Mouse (Mus musculus) lung, embryonic 16.5 days (tissue): Measurements from ENCODE around the gene Sgms2. TPM values are rescaled to one million over a fixed set of nuclear protein-coding genes. Genes with fewer than 3 reads are reported as not detected.

Experiments used
- ATAC-seq: fragments of 200-750 bp; cut with Nextera tagmentation; 2 replicates; pipeline ENCODE4 v1.8.0; 2017; ENCODE audit warnings: low read depth, mild to moderate bottlenecking, moderate library complexity
- H3K27ac ChIP-seq: fragments of 300-500 bp; sonication (generic); 2 replicates; pipeline ENCODE4 v1.5.1; 2014; ENCODE audit warnings: mild to moderate bottlenecking, control low read depth, low read length
- H3K27me3 ChIP-seq: fragments of 300-500 bp; sonication (generic); 2 replicates; pipeline ENCODE4 v1.6.1; 2014; ENCODE audit warnings: low read depth, low read length, mixed read lengths; ENCODE audit not compliant: control insufficient read depth, insufficient read depth
- H3K36me3 ChIP-seq: fragments of 300-500 bp; sonication (generic); 2 replicates; pipeline ENCODE4 v1.6.1; 2014; ENCODE audit warnings: low read length; ENCODE audit not compliant: control insufficient read depth, insufficient read depth
- H3K4me1 ChIP-seq: fragments of 300-500 bp; sonication (generic); replicated peaks from 2 replicates; pipeline ENCODE4 v1.6.1; 2014; ENCODE audit warnings: low read length, mixed read lengths; ENCODE audit not compliant: control insufficient read depth, insufficient read depth
- H3K4me2 ChIP-seq: fragments of 300-500 bp; sonication (generic); 2 replicates; pipeline ENCODE4 v1.6.1; 2014; ENCODE audit warnings: low read depth, low read length, control low read depth
- H3K4me3 ChIP-seq: fragments of 300-500 bp; sonication (generic); 2 replicates; pipeline ENCODE4 v1.5.1; 2014; ENCODE audit warnings: mild to moderate bottlenecking, low read length, control low read depth
- H3K9ac ChIP-seq: fragments of 300-500 bp; sonication (generic); 2 replicates; pipeline ENCODE4 v1.6.1; 2014; ENCODE audit warnings: low read length, control low read depth
- H3K9me3 ChIP-seq: fragments of 300-500 bp; sonication (generic); 2 replicates; pipeline ENCODE4 v1.6.1; 2016; ENCODE audit warnings: low read length; ENCODE audit not compliant: control insufficient read depth
- WGBS: fragments of 180-500 bp; shearing (Covaris S2); extraction: QIAGEN DNeasy Blood & Tissue Kit; methylation state at CpG from one replicate; pipeline ENCODE4 v1.1.7; 2014; 5-methylcytosine and 5-hydroxymethylcytosine counted together
- polyA plus RNA-seq: library from polyadenylated mRNA; unstranded; fragments of >200 nt; fragmentation: Nextera tagmentation; extraction: Ambion mirVana; gene quantifications from 2 replicates; pipeline ENCODE4 v1.2.1, GENCODE M21; 2015

The Sgms2 gene
- polyA plus RNA-seq, 1 experiment from 2014 or later: 4.0 TPM

GRCm38 (mm10) chr3:131299078-131299477 lies 192.1 kb downstream of the Sgms2 start:
- no peaks in the 10 kb centered on the region for H3K27me3 ChIP-seq
- peaks cover 15% of the 10 kb centered on the region for H3K4me1 ChIP-seq
- H3K4me2 ChIP-seq: no peak overlapping the region
- no peak overlapping the region for H3K4me3 ChIP-seq
- 66% methylated on average over 9 of the region's 9 CpGs for WGBS
- no peak overlapping the region for H3K9ac ChIP-seq
- no peaks in the 10 kb centered on the region for H3K36me3 ChIP-seq
- no peaks in the 10 kb centered on the region for H3K9me3 ChIP-seq
- ATAC-seq: no peak
- no peak overlapping the region for H3K27ac ChIP-seq

DNA sequence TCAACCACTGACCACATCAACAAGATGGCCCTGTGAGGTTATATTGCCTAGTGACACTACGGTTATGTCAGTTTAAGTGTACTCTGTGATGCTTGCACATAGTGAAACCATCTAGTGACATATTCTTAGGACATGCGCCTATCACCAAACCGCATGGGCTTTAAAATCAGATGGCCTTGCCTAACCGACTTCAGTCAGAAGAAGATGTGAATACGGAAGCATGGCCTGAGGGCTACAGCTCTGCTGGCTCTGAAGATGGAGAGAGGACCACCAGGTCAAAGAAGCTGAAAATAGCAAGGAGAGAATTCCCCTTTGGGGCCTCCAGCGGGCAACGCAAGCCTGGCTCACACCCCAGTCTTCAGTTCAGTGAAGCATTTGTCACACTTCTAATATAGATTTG lies 194.3 kb downstream of the Sgms2 start:
- ATAC-seq: no peak
- H3K27me3 ChIP-seq: no peaks in the 10 kb centered on the region
- 87% methylated on average over 7 of the region's 7 CpGs for WGBS
- H3K36me3 ChIP-seq: no peaks in the 10 kb centered on the region
- H3K27ac ChIP-seq: no peak overlapping the region
- H3K9me3 ChIP-seq: no peaks in the 10 kb centered on the region
- peaks cover 8% of the 10 kb centered on the region; the same call in 1 of the 2 replicates for H3K4me1 ChIP-seq
- no peak overlapping the region for H3K9ac ChIP-seq
- no peak overlapping the region for H3K4me3 ChIP-seq
- H3K4me2 ChIP-seq: no peak overlapping the region

GRCm38 (mm10) chr3:131295513-131296200 lies 195.6 kb downstream of the Sgms2 start:
- peaks cover 8% of the 10 kb centered on the region; the same call in 1 of the 2 replicates for H3K4me1 ChIP-seq
- peak overlapping the region; percentile 75 for H3K27ac ChIP-seq
- H3K4me3 ChIP-seq: no peak overlapping the region
- H3K4me2 ChIP-seq: no peak overlapping the region
- 47% methylated on average over 12 of the region's 12 CpGs for whole genome bisulfite sequencing
- no peak overlapping the region for H3K9ac ChIP-seq
- H3K27me3 ChIP-seq: no peaks in the 10 kb centered on the region
- peak; percentile 81 for ATAC-seq
- no peaks in the 10 kb centered on the region; the same call in 1 of the 2 replicates for H3K9me3 ChIP-seq
- H3K36me3 ChIP-seq: no peaks in the 10 kb centered on the region

DNA sequence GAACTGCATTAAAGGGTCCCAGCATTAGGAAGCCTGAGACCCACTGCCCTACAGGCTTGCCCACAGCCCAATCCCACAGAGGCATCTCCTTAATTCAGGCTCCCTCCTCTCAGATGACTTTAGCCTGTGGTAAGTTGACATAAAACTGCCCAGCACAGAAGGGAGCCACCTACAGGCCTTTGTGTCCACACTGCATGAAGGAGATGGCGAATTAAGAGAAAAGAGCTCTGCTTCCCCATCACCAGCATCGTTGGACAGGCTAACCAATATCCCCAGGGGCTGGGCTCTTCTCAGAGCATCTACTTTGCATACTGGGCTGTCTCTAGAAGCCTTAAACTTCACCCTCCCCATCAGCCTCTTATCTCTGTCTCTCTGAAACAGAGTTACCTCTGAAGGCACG lies 196.7 kb downstream of the Sgms2 start:
- H3K27ac ChIP-seq: no peak overlapping the region
- ATAC-seq: no peak
- no peaks in the 10 kb centered on the region for H3K36me3 ChIP-seq
- H3K27me3 ChIP-seq: no peaks in the 10 kb centered on the region
- WGBS: 39% methylated on average over 3 of the region's 3 CpGs
- no peak overlapping the region for H3K9ac ChIP-seq
- no peaks in the 10 kb centered on the region; the same call in 1 of the 2 replicates for H3K9me3 ChIP-seq
- no peak overlapping the region for H3K4me3 ChIP-seq
- H3K4me1 ChIP-seq: peaks cover 8% of the 10 kb centered on the region; the same call in 1 of the 2 replicates
- H3K4me2 ChIP-seq: no peak overlapping the region

GRCm38 (mm10) chr3:131292959-131293358 lies 198.3 kb downstream of the Sgms2 start:
- no peak for ATAC-seq
- Histone ChIP-seq H3K27ac (no peak overlapping the region), H3K4me1 (peaks cover 8% of the 10 kb centered on the region; the same call in 1 of the 2 replicates), H3K9ac (no peak overlapping the region), H3K4me3 (no peak overlapping the region), H3K27me3 (no peaks in the 10 kb centered on the region), H3K36me3 (no peaks in the 10 kb centered on the region), H3K4me2 (no peak overlapping the region), H3K9me3 (no peaks in the 10 kb centered on the region; the same call in 1 of the 2 replicates)
- 63% methylated on average over 3 of the region's 3 CpGs for WGBS

DNA sequence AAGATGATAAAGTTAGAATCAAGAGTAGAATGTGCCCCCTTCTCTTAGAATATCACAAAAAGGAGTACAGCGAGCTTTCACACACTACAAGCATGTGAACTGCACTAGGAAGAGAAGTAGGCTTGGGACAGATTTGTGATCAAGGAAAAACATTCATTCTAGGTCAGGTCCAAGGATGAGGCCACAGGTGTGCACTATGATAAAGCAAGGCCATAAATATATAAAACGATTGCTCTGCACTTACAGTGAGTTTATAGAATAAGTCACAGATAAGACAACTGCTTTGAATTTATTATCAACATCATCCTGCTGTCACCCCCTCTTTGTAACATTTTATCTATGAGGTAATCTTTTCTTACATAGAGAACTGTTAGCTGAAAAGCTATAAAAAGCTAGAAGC lies 198.9 kb downstream of the Sgms2 start:
- H3K36me3 ChIP-seq: no peaks in the 10 kb centered on the region
- no peak overlapping the region for H3K4me3 ChIP-seq
- no peak overlapping the region for H3K27ac ChIP-seq
- H3K9ac ChIP-seq: no peak overlapping the region
- no peak overlapping the region for H3K4me2 ChIP-seq
- H3K4me1 ChIP-seq: peaks cover 8% of the 10 kb centered on the region; the same call in 1 of the 2 replicates
- no peak for ATAC-seq
- H3K27me3 ChIP-seq: no peaks in the 10 kb centered on the region
- H3K9me3 ChIP-seq: no peaks in the 10 kb centered on the region; the same call in 1 of the 2 replicates
- WGBS: 68% methylated on average over 2 of the region's 2 CpGs

DNA sequence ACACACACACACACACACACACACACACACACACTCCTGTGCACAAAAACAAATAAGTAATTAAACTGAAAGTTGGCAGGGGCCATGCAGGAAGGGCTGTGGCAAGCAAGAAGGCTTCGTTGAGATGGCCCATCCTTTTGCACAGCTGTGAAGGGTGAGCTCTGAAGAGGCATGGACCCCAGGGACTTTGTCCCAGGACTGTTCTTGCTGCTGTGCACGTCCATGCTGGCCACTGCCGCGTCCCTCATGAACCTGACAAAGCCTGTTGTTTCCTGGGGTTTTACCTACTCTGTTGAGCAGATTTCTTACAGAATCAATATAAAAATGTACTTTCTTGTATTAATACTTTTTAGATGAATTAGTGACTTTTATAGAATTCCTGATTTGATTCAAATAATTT lies 199.3 kb downstream of the Sgms2 start:
- Histone ChIP-seq H3K9me3 (no peaks in the 10 kb centered on the region; the same call in 1 of the 2 replicates), H3K9ac (no peak overlapping the region), H3K36me3 (no peaks in the 10 kb centered on the region), H3K27ac (no peak overlapping the region), H3K27me3 (no peaks in the 10 kb centered on the region), H3K4me3 (no peak overlapping the region), H3K4me1 (peaks cover 8% of the 10 kb centered on the region; the same call in 1 of the 2 replicates), H3K4me2 (no peak overlapping the region)
- 77% methylated on average over 4 of the region's 4 CpGs for WGBS
- ATAC-seq: no peak

GRCm38 (mm10) chr3:131274151-131274550 lies 217.1 kb downstream of the Sgms2 start:
- no peak overlapping the region for H3K27ac ChIP-seq
- no peak overlapping the region for H3K4me2 ChIP-seq
- no peak overlapping the region for H3K9ac ChIP-seq
- no peak overlapping the region for H3K4me3 ChIP-seq
- peak; percentile 71 for ATAC-seq
- H3K27me3 ChIP-seq: no peaks in the 10 kb centered on the region
- 63% methylated on average over 4 of the region's 4 CpGs for WGBS
- peaks cover 13% of the 10 kb centered on the region for H3K4me1 ChIP-seq
- H3K36me3 ChIP-seq: no peaks in the 10 kb centered on the region
- no peaks in the 10 kb centered on the region for H3K9me3 ChIP-seq

- Histone ChIP-seq H3K27me3 (no peaks in the 10 kb centered on the region), H3K27ac (peak overlapping the region; percentile 37), H3K36me3 (no peaks in the 10 kb centered on the region; the same call in 1 of the 2 replicates), H3K9ac (peak overlapping the region; percentile 81), H3K9me3 (no peaks in the 10 kb centered on the region), H3K4me2 (peak overlapping the region; percentile 83), H3K4me1 (peaks cover 19% of the 10 kb centered on the region), H3K4me3 (peak overlapping the region; percentile 87)
- peak; percentile 9; the same call in 1 of the 2 replicates for ATAC-seq
- WGBS: 26% methylated on average over 10 of the region's 10 CpGs
Observed at GRCm38 (mm10) chr3:131272374-131273100, 218.7 kb downstream of the Sgms2 start.
